Mouse (Mus musculus) embryonic fibroblast, embryonic 13.5 days (primary cell): ENCODE results near the gene Frg2f1.

Source experiments
- CTCF ChIP-seq: IDR thresholded peaks from 2 replicates; pipeline ENCODE4 v1.5.1; 2011; ENCODE audit warnings: mild to moderate bottlenecking, control low read depth, low read length, moderate library complexity, borderline replicate concordance; ENCODE audit not compliant: insufficient read depth
- POLR2A ChIP-seq: IDR thresholded peaks from 2 replicates; pipeline ENCODE4 v1.6.1; 2011; ENCODE audit warnings: low read depth, mild to moderate bottlenecking, control low read depth, low read length, moderate library complexity

DNA sequence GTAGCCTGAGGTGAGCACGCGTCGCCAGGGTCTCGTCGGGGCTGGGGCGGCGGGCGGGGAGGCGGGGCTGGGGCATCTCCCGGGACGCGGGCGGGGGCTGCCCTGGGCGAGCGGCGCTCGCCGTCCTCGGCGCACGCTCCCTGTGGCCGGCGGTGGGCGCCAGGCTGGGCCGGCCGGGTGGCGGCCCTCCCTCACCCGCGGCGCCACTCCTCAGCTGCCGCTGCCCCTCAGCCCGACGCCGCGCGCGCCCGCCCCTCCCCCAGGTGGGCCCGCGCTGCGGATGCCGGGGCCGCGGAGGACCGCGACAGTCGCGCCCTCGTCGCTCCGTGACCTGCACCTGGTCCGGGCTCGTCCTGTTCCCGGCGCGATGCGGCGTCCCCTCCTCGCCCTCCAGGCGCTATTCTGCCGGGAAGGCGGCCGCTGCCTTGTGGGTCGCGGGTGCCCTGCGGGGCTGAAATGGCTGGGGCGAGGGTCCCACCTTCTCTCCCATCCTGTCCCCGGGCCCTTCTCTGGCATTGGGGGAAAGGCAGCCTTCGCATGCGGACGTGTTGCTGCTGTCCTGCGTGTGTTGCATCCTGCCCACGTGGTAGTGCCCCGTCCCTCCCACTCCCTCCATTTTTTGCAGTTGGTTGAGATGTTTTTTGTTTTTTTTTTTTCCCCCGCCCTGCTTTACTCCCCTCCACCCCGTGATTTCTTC is 655 bp upstream of the Frg2f1 start:
- TF ChIP-seq POLR2A (peak; percentile 62; the same call in 1 of the 2 replicates), CTCF (no peak)
